Mouse (Mus musculus): ENCODE measurements around the gene Eps8l2.

GRCm38 (mm10) chr7:141355051-141355450 is 16.4 kb downstream of the Eps8l2 start:
- no peak for TF ChIP-seq CTCF (IDR thresholded peaks at IDR 0.05; ENCODE audit: low read depth, low read length)
- TF ChIP-seq GATA1 (IDR thresholded peaks at IDR 0.05; ENCODE audit: borderline replicate concordance, low read length): no peak
- no peak for TF ChIP-seq TAL1 (conservative IDR thresholded peaks at IDR 0.05; ENCODE audit: low read depth, low read length)
- no peak for TF ChIP-seq GATA2 (IDR thresholded peaks at IDR 0.05; ENCODE audit: borderline replicate concordance, low read depth, low read length)
